Mouse (Mus musculus) embryonic stem cell, embryonic (primary cell): ENCODE data around the gene Hdac4.

Experiments used
- CTCF ChIA-PET, 4 experiments: fragments of 300-600 bp in 2 of 4; fragments of 350-600 bp in 2 of 4; sonication (Branson Sonifier 250); formaldehyde crosslinking; loops; one replicate each; lab custom pipeline; 2022; ENCODE audit warnings: inconsistent platforms in 2 of 4; lab: Charles Lee
- POLR2A ChIA-PET, 4 experiments: fragments of 300-600 bp in 2 of 4; fragments of 350-600 bp in 2 of 4; sonication (Branson Sonifier 250); formaldehyde crosslinking; loops; one replicate each; lab custom pipeline; 2022; ENCODE audit warnings: antibody characterized with exemption in 4 of 4, inconsistent platforms in 1 of 4; lab: Charles Lee

Gene Hdac4

DNA sequence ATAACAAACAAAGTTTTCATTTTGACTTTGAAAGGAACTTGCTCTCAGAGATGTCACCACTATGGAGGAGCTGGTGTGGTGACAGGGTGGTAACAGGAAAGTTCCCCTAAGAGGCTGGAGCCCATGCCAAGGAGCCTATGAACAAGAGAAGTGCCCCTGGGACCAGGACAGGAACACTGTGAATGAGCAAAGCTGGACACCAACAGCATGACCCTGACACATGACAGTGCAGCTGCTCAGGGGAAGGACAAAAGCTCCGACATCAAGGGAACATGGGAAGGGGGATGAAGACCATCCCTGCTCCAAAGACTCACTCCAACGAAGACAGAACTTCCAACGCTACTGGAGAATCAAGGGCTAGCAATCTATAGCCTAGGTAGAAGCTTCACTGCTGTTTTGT lies 97.0 kb downstream of the Hdac4 start:
- ChIA-PET POLR2A (interaction anchor here in 1 of 4 experiments (0.9 to 2.9 kb wide), 5 partner anchors 9 to 126 kb away, joined by 3 to 10 read pairs (median 4); no protein-coding TSS in a partner anchor), CTCF (no interaction called here)

DNA sequence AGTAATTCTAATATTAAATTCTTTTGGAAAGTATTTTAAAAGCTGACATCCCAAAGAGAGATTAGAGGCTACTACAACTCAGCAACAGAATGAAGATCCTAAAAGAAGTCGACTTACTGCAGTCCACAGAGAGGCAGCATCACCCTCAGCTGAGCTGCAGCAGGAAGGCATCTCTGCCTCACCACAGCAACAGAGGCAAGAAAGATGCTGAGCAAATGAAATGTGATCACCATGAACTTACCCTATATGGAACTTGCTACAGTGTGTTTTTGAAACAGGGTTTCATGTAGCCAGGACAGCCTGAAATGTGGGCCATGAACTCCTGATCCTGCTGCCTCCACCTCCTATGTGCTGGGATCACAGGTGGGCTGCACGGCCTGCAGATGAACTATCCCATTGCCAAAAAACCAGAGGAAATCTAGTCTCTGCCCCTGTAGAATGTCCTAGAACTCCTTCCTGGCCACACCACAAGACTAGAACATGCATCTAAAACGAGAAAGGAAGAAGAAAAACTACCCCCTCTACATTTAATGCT lies 98.4 kb downstream of the Hdac4 start:
- POLR2A ChIA-PET, result no interaction called here
- CTCF ChIA-PET, result no interaction called here

DNA sequence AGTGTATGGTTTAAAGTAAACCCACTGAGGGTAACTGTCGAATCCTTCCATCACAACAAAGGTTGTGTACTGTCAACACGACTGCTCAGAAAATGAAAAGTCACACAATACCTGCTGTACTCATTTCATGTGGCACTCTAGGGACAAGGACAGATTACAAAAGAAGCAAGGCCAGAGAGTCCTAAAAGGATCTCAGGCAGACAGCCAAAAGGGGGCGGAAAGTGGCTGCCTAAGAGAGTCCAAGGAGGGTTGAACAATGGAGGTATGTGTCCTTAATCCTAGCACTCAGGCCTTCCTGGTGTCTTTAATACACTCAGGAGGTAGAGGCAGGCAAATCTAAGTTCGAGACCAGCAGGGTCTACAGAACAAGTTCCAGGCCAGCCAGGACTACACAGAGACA lies 103.2 kb downstream of the Hdac4 start:
- ChIA-PET CTCF (no interaction called here), POLR2A (no interaction called here)

DNA sequence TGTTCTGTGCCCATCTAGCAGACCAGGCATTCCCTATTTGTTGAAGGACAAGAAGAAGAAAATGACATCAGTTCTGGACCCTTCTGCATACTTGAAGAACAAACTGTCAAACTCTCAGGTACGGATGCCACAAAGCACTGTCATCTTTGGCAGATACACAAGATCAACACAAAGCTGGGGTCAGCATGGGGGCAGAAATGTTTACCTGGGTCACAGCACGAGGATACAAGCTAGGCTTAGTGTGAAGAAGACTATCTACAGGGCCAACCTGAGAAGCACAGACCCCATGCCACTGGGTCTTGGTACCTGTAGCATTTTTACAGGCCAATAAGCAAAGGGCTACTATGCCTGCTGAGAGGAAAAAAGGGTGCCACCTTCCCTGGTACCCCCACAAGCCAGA lies 107.7 kb downstream of the Hdac4 start:
- ChIA-PET CTCF (no interaction called here), POLR2A (interaction anchor here in 1 of 4 experiments (1.1 to 1.2 kb wide), 2 partner anchors 17 to 79 kb away, joined by 3 read pairs; no protein-coding TSS in a partner anchor)

DNA sequence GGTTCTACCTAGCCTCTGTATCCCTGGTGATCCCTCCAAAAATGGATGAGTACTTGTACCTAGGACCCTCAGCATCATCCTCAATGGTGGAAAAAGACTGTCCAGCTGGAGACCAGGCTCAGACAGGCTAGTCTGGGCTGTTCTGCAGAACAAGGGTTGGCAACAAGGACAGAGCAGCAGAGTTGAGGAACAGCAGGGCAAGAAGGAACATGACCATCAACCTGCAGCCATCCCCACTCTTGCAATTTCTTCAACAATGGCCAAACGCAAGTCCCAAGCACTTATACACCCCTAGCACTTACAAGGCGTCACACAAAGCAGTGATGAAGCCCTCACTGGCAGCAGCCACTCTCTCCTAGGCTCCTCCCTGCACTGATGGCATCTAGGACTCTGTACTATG lies 108.2 kb downstream of the Hdac4 start:
- ChIA-PET POLR2A (interaction anchor here in 1 of 4 experiments (1.1 kb wide), 1 partner anchor 19 kb away, joined by 3 read pairs; no protein-coding TSS in a partner anchor), CTCF (no interaction called here)

DNA sequence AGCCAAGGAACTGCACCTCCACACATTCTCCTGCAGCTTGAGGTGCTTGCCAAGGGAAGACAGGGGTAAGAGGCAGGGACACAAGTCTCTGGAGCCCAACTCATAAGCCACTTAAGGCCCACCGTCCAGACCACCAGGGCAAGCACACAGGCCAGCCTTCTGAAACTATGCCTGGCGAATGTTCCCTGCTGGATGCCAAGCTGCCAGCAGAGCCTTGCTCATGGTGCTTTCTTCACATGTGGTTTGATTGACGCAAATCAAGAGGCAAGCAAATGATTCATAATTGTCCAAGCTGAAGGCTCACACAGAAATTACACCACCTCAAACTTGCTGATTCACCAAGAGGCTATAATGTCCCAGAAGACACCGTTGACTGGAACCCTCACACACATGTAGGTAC lies 108.7 kb downstream of the Hdac4 start:
- POLR2A ChIA-PET, result interaction anchor here in 1 of 4 experiments (1.1 to 1.2 kb wide), 2 partner anchors 19 to 41 kb away, joined by 3 read pairs; no protein-coding TSS in a partner anchor
- CTCF ChIA-PET, result no interaction called here

DNA sequence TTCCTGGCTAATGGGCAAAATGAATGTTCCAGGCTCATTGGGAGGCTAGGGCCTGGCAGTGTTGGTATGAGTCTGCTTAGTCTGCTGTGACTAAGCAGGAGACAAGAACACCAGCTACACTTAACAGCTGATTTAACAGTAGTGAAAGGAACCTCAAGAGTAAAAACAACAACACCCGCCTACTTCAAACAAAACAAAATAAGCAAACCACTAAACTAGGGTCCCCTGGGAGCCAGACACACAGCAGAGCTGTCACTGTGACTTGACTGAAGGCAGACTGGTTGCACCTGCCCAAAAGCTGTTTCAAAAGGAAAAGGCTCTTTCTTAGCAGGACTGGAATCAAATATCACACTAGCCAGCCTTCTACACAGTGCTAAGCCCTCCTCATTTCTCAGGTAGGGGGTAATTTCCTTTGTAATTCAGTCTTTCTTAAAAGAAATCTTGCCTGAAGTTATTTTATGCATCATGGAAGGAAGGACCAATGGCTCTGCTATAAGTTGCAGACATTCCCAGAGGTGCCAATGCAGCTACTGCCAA lies 109.2 kb downstream of the Hdac4 start:
- ChIA-PET CTCF (no interaction called here), POLR2A (interaction anchor here in 1 of 4 experiments (1.1 to 1.2 kb wide), 2 partner anchors 20 to 41 kb away, joined by 3 read pairs; no protein-coding TSS in a partner anchor)

DNA sequence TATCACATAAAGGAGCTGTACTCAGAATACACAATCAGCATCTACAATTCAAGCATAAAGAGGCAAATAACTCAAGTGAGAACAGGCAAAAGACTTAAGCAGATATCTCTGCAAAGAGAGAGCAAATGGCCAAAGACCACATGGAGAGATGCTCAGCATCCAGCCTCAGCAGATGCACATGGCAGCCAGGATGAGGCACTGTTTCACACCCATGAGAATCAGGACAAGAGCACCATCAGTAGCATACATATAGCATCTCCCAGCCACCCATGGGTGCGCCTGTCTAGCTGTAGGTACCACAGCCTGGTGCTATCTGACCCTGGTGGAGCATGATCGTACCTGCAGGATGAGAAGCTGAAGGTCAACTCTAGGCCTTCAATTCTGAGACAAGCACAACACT lies 110.8 kb downstream of the Hdac4 start:
- ChIA-PET POLR2A (interaction anchor here in 1 of 4 experiments (0.8 kb wide), 1 partner anchor 14 kb away, joined by 3 read pairs; no protein-coding TSS in a partner anchor), CTCF (interaction anchor here in 1 of 4 experiments (1.3 kb wide), 1 partner anchor 10 kb away, joined by 3 read pairs; no protein-coding TSS in a partner anchor)

DNA sequence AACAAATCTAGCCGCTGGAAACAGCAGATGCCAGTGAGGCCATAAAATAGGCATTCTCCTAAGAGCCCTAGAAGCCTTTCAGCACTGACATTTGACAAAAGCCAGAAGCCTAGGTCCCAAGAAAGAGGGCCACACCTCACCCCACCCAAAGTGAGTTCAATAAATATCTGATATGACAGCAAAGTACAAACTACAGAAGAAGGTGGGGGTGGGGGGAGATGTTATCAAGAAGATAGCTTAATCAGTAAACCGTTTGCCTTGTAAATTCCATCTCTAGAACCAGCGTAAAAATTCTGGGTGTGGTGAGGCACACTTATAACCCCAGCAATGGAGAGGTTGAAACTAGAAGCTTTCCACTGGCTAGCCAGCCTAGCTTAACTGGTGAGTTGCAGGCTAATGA lies 111.5 kb downstream of the Hdac4 start:
- CTCF ChIA-PET, result no interaction called here
- POLR2A ChIA-PET, result interaction anchor here in 3 of 4 experiments (0.7 to 1.8 kb wide), 4 partner anchors 15 to 684 kb away, joined by 3 to 6 read pairs (median 4); no protein-coding TSS in a partner anchor

DNA sequence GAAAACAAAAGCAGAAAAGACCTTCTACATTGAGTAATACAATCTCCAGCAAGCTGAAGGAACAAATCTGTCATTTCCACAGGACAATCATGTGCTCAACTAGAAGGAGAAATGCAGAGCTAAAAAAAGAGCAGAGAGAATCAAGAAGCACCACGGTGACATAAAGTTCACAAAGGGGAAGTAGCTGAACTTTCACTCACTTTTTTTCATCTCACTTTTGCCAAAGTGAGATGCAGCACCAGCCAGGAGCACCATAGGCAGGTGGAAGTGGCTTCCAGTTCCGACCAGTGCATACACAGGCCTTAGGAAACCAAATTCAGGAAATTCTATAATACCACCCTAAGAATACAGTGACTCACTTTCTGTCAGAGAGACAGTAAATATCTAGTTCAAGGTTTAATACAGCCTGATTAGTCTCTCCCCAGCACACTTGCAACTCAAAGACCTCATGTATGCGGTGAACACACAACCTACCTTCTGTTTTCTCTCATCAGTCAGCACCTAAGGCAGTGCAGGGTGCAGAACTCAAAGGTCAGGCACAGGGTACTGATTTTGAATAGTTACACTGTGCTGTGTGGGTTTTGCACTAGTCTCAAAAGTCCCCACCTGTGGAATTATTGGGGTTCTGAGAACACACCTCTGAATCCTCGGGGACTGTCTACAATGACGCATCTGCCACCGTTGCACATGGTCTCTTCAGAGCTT lies 112.5 kb downstream of the Hdac4 start:
- ChIA-PET POLR2A (interaction anchor here in 1 of 4 experiments (0.6 to 1.8 kb wide), 3 partner anchors 17 to 94 kb away, joined by 3 to 6 read pairs (median 3); no protein-coding TSS in a partner anchor), CTCF (interaction anchor here in 1 of 4 experiments (1.0 kb wide), 1 partner anchor 121 kb away, joined by 3 read pairs; no protein-coding TSS in a partner anchor)

DNA sequence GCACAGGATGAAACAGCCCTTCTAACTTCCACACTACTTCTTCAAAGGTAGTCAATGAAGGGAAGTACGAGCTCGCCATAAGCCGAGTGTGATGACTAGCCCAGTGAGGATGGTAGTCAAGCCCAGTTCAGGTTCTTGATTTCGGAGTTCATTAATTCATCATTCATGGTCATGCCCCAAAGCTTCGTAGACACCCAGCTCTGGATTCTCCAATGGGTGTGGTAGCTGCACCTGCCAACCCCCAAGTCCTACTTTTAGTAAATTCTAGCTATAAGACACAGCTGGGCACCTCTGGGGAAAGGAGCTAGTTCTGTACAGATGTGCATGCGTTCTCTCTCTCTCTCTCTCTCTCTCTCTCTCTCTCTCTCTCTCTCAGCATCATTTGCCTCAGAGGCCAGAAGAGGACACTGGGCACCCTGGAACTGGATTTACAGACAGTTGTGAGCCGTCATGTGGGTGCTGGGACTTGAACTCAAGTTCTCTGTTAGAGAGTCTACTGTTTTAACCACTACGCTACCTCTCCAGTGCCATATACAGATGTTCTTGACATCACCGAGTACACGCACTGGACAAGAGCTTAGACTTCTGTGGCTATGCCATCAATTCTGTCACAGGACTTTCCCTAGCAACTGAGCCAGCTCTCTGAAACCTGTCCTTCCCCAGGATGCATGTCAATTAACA lies 113.2 kb downstream of the Hdac4 start:
- ChIA-PET CTCF (interaction anchor here in 1 of 4 experiments (1.0 kb wide), 1 partner anchor 120 kb away, joined by 3 read pairs; no protein-coding TSS in a partner anchor), POLR2A (interaction anchor here in 1 of 4 experiments (0.6 to 1.8 kb wide), 4 partner anchors 18 to 94 kb away, joined by 3 to 6 read pairs (median 3); no protein-coding TSS in a partner anchor)

DNA sequence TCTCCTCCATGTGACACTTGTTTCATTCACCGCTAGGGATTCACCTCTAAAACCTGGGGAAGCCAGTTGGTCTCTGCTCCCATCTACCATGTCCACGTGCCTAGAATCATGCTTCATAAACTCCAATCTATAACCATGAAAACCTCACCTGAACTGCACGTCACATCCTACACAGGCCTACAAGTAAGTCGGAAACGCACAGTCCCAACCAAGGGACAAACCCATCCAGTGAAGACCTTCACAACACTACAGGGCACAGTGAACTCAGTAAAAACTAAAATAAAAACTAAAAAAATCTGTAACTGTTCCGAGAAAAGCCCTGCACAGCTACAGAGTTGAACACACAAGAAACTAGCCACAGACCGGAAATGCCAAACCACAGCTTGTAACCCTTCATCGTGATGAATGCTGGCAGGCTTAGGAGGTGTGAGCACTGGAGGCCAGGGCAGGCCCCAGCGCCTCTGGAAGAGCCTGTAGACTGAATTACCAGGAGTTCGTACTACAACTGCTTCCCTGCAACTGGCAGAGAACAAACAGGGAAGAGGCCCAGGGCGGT lies 115.4 kb downstream of the Hdac4 start:
- ChIA-PET POLR2A (interaction anchor here in 1 of 4 experiments (1.9 kb wide), 1 partner anchor 10 kb away, joined by 5 read pairs; no protein-coding TSS in a partner anchor), CTCF (no interaction called here)

DNA sequence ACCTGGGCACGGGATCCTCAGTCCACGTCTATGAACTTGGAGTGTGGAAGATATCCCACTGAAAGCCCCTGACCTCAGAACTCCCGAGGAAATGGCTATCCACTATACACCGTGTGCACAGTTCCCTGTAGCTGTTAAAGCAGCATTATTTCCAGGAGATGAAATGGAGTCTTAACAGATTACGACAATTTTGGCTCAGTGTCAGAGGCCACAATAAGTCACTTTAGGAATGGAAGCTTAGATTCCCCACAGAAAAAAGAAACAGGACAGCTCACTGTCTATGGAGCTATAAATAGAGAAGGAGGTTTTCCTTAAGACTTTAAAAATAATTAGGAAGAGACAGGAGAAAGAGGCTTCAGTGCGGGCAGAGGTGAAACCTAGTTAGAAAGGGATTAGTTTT lies 120.2 kb downstream of the Hdac4 start:
- ChIA-PET POLR2A (interaction anchor here in 1 of 4 experiments (1.1 kb wide), 1 partner anchor 15 kb away, joined by 4 read pairs; no protein-coding TSS in a partner anchor), CTCF (no interaction called here)

DNA sequence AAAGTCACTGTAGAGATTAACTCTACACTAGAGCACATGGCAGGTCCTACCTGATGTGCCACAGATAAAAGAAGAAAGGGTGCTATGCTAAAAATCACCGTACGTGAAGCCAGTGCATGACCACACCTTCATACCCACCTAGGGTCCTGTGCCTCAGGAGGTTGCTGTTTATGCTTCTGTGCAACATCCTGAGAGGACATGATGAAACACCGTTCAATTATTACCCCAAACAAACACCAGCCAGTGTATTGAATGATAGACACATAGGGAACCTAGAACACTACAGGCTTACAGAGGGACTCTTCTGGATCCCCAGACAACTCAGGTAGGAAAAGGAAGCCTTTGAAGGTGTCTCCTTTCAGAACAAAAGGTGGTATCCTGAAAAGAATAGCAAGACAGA lies 120.8 kb downstream of the Hdac4 start:
- POLR2A ChIA-PET, result interaction anchor here in 1 of 4 experiments (1.1 kb wide), 1 partner anchor 16 kb away, joined by 4 read pairs; no protein-coding TSS in a partner anchor

DNA sequence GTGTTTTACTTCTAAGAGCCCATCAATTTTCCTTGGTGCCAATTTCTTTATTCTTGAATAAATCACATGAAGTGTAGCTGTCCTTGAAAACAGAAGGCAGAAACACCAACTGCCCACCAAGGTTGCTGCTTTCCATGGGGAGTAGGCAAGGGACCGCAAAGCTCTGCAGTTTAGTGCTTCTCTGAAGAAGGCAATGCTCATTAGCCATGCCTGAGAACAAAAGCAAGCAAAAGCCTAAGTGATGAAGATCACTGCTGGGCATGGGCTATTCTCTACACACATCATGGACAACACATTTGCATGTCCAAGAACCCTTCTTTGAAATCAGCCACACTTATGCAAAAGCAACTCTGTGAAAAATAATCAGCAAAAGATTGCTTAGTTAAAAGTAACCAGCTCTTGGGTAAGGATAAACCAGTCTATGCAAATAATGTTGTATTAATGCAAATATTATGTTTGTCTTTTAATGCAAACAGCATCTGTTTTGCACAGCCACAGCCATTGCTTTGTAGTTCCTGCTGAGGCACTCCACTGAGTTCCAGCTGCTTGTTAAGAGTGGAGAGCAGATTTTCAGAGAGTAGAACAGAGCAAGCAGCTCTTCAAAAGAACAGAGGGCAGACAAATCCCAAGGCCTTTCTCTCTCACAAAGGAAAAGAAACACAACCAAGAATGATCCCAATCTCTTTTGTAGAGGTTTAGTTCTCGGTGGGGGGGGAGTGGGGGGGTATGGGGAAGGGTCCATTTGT lies 125.4 kb downstream of the Hdac4 start:
- POLR2A ChIA-PET, result interaction anchor here in 3 of 4 experiments (0.6 to 1.5 kb wide), 4 partner anchors 10 to 509 kb away, joined by 3 to 5 read pairs (median 4); no protein-coding TSS in a partner anchor
- CTCF ChIA-PET, result interaction anchor here in 1 of 4 experiments (1.0 kb wide), 1 partner anchor 17 kb away, joined by 3 read pairs; no protein-coding TSS in a partner anchor

More for the DNA sequence above, 120.8 kb downstream of the Hdac4 start:
- CTCF ChIA-PET, result interaction anchor here in 1 of 4 experiments (0.9 kb wide), 1 partner anchor 10 kb away, joined by 3 read pairs; no protein-coding TSS in a partner anchor

DNA sequence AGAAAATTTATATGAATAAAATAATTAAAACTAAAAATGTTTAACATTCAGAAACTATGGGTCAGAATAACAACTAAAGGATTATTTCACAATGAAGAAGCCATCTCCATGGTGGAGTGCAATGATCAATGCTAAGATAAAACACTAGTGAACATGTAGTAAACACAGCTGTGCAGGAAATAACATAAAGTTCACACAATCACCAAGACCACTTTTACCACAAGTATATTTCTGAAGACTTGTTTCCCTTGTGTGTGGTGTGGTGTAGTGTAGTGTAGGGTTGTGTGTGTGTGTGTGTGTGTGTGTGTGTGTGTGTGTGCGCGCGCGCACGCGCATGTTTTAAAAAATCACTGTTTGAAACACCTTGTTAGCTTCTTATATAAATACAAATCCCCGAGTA lies 126.0 kb downstream of the Hdac4 start:
- ChIA-PET POLR2A (interaction anchor here in 3 of 4 experiments (0.6 to 1.5 kb wide), 4 partner anchors 10 to 508 kb away, joined by 3 to 5 read pairs (median 4); no protein-coding TSS in a partner anchor), CTCF (interaction anchor here in 1 of 4 experiments (1.0 kb wide), 2 partner anchors 16 to 469 kb away, joined by 3 to 4 read pairs; no protein-coding TSS in a partner anchor)

DNA sequence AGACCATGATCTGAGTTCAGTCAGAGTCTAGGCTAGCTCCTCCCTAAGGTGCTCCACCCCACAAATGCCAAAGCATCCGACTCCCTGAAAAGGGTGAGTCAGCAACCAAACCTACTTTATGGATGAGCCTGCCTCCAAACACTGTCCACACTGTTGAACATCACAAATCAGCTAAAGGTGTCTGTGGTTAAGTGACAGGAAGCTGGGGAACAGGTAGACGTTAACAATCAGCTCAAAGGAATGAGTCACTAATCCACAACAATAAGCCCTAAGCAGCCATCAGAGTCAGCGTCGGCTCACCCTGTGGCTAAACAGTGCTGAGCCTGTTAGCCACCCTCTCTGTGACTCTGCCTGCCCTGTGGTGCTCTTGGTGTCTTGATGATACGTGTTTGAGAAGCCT lies 131.2 kb downstream of the Hdac4 start:
- ChIA-PET CTCF (no interaction called here), POLR2A (interaction anchor here in 1 of 4 experiments (0.7 to 1.1 kb wide), 3 partner anchors 10 to 45 kb away, joined by 3 to 5 read pairs (median 3); no protein-coding TSS in a partner anchor)
